Mouse (Mus musculus) liver, adult 2 months (tissue): ENCODE data around the gene Ilk. TPM values are rescaled to one million over a fixed set of nuclear protein-coding genes. Genes with fewer than 3 reads are reported as not detected.

ENCODE experiments used
- DNase-seq: peaks from one replicate; pipeline ENCODE4 v3.0.0-alpha.2; 2011; ENCODE audit warnings: low read depth, low spot score; ENCODE audit errors: extremely low read depth
- H3K27ac ChIP-seq: fragments of 200-500 bp; replicated peaks from 2 replicates; pipeline ENCODE4 v1.5.1; 2012; ENCODE audit warnings: low read depth, mild to moderate bottlenecking, control low read depth, inconsistent platforms, low read length; ENCODE audit not compliant: insufficient read depth
- H3K27me3 ChIP-seq: fragments of 200-500 bp; 2 replicates; pipeline ENCODE4 v1.6.1; 2012; ENCODE audit warnings: mild to moderate bottlenecking, moderate library complexity, low read length, inconsistent platforms; ENCODE audit not compliant: control insufficient read depth, insufficient read depth
- H3K36me3 ChIP-seq: fragments of 200-500 bp; 2 replicates; pipeline ENCODE4 v1.6.1; 2012; ENCODE audit warnings: low read length, inconsistent platforms; ENCODE audit not compliant: control insufficient read depth, insufficient read depth
- H3K4me1 ChIP-seq: fragments of 200-500 bp; 2 replicates; pipeline ENCODE4 v1.6.1; 2011; ENCODE audit warnings: low read length; ENCODE audit not compliant: control insufficient read depth, insufficient read depth
- H3K4me3 ChIP-seq: fragments of 200-500 bp; 2 replicates; pipeline ENCODE4 v1.5.1; 2011; ENCODE audit warnings: low read depth, mild to moderate bottlenecking, control low read depth, low read length, moderate library complexity; ENCODE audit not compliant: insufficient read depth
- H3K79me2 ChIP-seq: fragments of 200-500 bp; 2 replicates; pipeline ENCODE4 v1.6.1; 2012; ENCODE audit warnings: inconsistent platforms, mild to moderate bottlenecking, low read length, moderate library complexity; ENCODE audit not compliant: control insufficient read depth, insufficient read depth
- H3K9ac ChIP-seq: fragments of 200-500 bp; 2 replicates; pipeline ENCODE4 v1.6.1; 2012; ENCODE audit warnings: low read depth, mild to moderate bottlenecking, control low read depth, inconsistent platforms, low read length
- CTCF ChIP-seq: fragments of 200-500 bp; IDR thresholded peaks from 2 replicates; pipeline ENCODE4 v1.5.1; 2011; ENCODE audit warnings: low read depth, low read length, control low read depth
- POLR2A ChIP-seq: fragments of 200-500 bp; IDR thresholded peaks from 2 replicates; pipeline ENCODE4 v1.6.1; 2011; ENCODE audit warnings: low read length, control low read depth; ENCODE audit not compliant: insufficient read depth; ENCODE audit errors: extremely low read depth
- WGBS: fragments of 180-500 bp; shearing (Covaris S2); methylation state at CpG from one replicate; pipeline ENCODE4 v1.1.7; 2018; 5-methylcytosine and 5-hydroxymethylcytosine counted together
- polyA plus RNA-seq: library from polyadenylated mRNA; depleted of rRNA; stranded (reverse); fragments of >200 nt; gene quantifications from 2 replicates; pipeline ENCODE4 v1.2.3, GENCODE M21; 2012
- total RNA-seq: library from RNA; depleted of rRNA; stranded (reverse); fragments of >200 nt; gene quantifications from 2 replicates; pipeline ENCODE4 v1.2.3, GENCODE M21; 2014

Ilk gene
- total and polyA plus RNA-seq, 2 experiments: 36.6 to 50.5 TPM

- Histone ChIP-seq H3K27me3 (no peaks in the 10 kb centered on the region), H3K27ac (peak within 1 kb of the TSS; percentile 41), H3K4me3 (peak within 1 kb of the TSS; percentile 79), H3K9ac (peak within 1 kb of the TSS; percentile 89), H3K79me2 (0 out of 2 replicates have a peak, but pooled peaks cover 4% of the 10 kb centered on the region), H3K4me1 (peaks cover 3% of the 10 kb centered on the region; the same call in 1 of the 2 replicates), H3K36me3 (peaks cover 42% of the 10 kb centered on the region)
- TF ChIP-seq POLR2A (peak; percentile 52; the same call in 1 of the 2 replicates), CTCF (peak; percentile 65)
- WGBS: under 1% methylated on average over 65 of the region's 67 CpGs
- DNase-seq: peak; percentile 82
These were observed 7.7 kb downstream of the Ilk start, which contains the start of gene Taf10 for GRCm38 (mm10) chr7:105743926-105744590. Taf10 (minus strand) TSS chr7:105744361.

- no peak for DNase-seq
- H3K4me3 ChIP-seq: no peak overlapping the region
- H3K36me3 ChIP-seq: peaks cover 29% of the 10 kb centered on the region
- H3K9ac ChIP-seq: no peak overlapping the region
- H3K4me1 ChIP-seq: peaks cover 5% of the 10 kb centered on the region; the same call in 1 of the 2 replicates
- peaks cover 4% of the 10 kb centered on the region; the same call in 1 of the 2 replicates for H3K79me2 ChIP-seq
- TF ChIP-seq CTCF (no peak), POLR2A (no peak)
- 91% methylated on average over 2 of the region's 2 CpGs for WGBS
- no peak overlapping the region for H3K27ac ChIP-seq
- no peaks in the 10 kb centered on the region for H3K27me3 ChIP-seq
These were observed 11.4 kb downstream of the Ilk start for GRCm38 (mm10) chr7:105747776-105748175.

- peak within 1 kb of the TSS; percentile 85 for H3K4me3 ChIP-seq
- DNase-seq: peak; percentile 89
- peaks cover 19% of the 10 kb centered on the region; the same call in 1 of the 2 replicates for H3K36me3 ChIP-seq
- no peaks in the 10 kb centered on the region for H3K27me3 ChIP-seq
- H3K4me1 ChIP-seq: peaks cover 2% of the 10 kb centered on the region; the same call in 1 of the 2 replicates
- no peak for TF ChIP-seq CTCF
- TF ChIP-seq POLR2A: 0 out of 2 replicates have a peak, but pooled peaks have one; percentile 5
- no peaks in the 10 kb centered on the region; the same call in 1 of the 2 replicates for H3K79me2 ChIP-seq
- 7% methylated on average over 20 of the region's 20 CpGs for WGBS
- H3K27ac ChIP-seq: peak within 1 kb of the TSS; percentile 79
- H3K9ac ChIP-seq: peak within 1 kb of the TSS; percentile 89
These were observed 15.4 kb downstream of the Ilk start, which contains the start of gene Tpp1 for GRCm38 (mm10) chr7:105751491-105752433. Tpp1 (minus strand) TSS chr7:105752235.

DNA sequence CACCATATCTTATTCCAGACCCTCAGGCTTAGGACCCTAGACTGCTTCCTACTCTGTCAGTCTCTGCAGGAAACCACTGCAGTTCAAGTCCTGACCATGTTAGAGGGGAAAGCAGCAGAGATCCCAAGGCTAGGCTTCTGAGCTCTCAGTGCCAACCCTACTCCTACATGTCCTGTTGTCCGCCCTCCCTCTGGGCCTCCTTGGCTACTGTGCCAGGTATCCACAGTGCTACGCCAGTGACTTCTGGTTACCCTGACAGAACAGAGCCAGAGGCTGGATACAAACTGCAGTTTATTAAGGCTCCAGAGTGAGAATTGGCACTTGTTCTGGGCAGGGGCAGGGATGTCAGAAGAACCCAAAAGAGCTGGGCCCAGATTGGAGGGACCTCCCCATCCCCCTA lies 16.3 kb downstream of the Ilk start:
- WGBS: 93% methylated on average over 2 of the region's 2 CpGs
- H3K27ac ChIP-seq: no peak overlapping the region
- no peak overlapping the region for H3K4me3 ChIP-seq
- H3K27me3 ChIP-seq: no peaks in the 10 kb centered on the region
- TF ChIP-seq CTCF (no peak), POLR2A (no peak)
- H3K9ac ChIP-seq: no peak overlapping the region
- DNase-seq: no peak
- H3K36me3 ChIP-seq: peaks cover 13% of the 10 kb centered on the region; the same call in 1 of the 2 replicates
- H3K4me1 ChIP-seq: peaks cover 2% of the 10 kb centered on the region; the same call in 1 of the 2 replicates
- H3K79me2 ChIP-seq: no peaks in the 10 kb centered on the region; the same call in 1 of the 2 replicates

DNA sequence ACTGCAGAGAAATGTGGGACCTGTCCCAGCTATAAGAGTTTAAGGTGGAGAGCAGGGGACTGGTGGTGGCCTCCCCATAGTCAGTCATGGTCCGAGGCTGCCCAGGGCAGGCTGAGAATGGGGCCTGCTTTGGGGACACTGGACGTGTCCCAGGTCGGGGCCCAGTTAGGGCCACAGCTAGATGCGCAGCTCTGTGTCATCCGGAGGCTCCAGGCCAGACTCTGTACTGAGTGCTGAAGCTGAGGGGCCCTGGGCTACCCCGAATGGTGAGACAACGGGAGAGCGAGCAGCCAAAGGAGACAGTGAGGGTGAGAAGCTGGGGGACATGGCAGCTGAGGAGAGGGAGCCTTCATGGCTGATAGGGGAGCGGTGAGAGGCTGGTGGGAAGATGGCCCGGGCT lies 16.9 kb downstream of the Ilk start:
- no peak for DNase-seq
- H3K9ac ChIP-seq: no peak overlapping the region
- peaks cover 2% of the 10 kb centered on the region; the same call in 1 of the 2 replicates for H3K4me1 ChIP-seq
- 92% methylated on average over 10 of the region's 10 CpGs for WGBS
- TF ChIP-seq POLR2A (no peak), CTCF (no peak)
- H3K27me3 ChIP-seq: no peaks in the 10 kb centered on the region
- no peak overlapping the region for H3K4me3 ChIP-seq
- no peak overlapping the region for H3K27ac ChIP-seq
- no peaks in the 10 kb centered on the region; the same call in 1 of the 2 replicates for H3K79me2 ChIP-seq
- peaks cover 10% of the 10 kb centered on the region; the same call in 1 of the 2 replicates for H3K36me3 ChIP-seq
